Mouse (Mus musculus) hindbrain, embryonic 15.5 days (tissue): ENCODE measurements around the gene Efl1. TPM values are rescaled to one million over a fixed set of nuclear protein-coding genes. Genes with fewer than 3 reads are reported as not detected.

Experiments
- ATAC-seq: fragments of 200-750 bp; cut with Nextera tagmentation; 2 replicates; pipeline ENCODE4 v1.8.0; 2017; ENCODE audit warnings: low read depth, moderate number of reproducible peaks, moderate TSS enrichment; ENCODE audit not compliant: low FRiP score
- H3K27ac ChIP-seq: fragments of 300-500 bp; sonication (generic); replicated peaks from 2 replicates; pipeline ENCODE4 v1.5.1; 2015; ENCODE audit warnings: mild to moderate bottlenecking, inconsistent platforms
- H3K27me3 ChIP-seq: fragments of 300-500 bp; sonication (generic); 2 replicates; pipeline ENCODE4 v1.6.1; 2015; ENCODE audit warnings: control low read depth, inconsistent platforms
- H3K36me3 ChIP-seq: fragments of 300-500 bp; sonication (generic); 2 replicates; pipeline ENCODE4 v1.6.1; 2015; ENCODE audit warnings: control low read depth, inconsistent platforms
- H3K4me1 ChIP-seq: fragments of 300-500 bp; sonication (generic); replicated peaks from 2 replicates; pipeline ENCODE4 v1.6.1; 2015; ENCODE audit warnings: control low read depth, inconsistent platforms
- H3K4me2 ChIP-seq: fragments of 300-500 bp; sonication (generic); 2 replicates; pipeline ENCODE4 v1.6.1; 2015; ENCODE audit warnings: moderate library complexity, mild to moderate bottlenecking, inconsistent platforms
- H3K4me3 ChIP-seq: fragments of 300-500 bp; sonication (generic); 2 replicates; pipeline ENCODE4 v1.5.1; 2015; ENCODE audit warnings: mild to moderate bottlenecking, inconsistent platforms
- H3K9ac ChIP-seq: fragments of 300-500 bp; sonication (generic); 2 replicates; pipeline ENCODE4 v1.6.1; 2015; ENCODE audit warnings: inconsistent platforms
- H3K9me3 ChIP-seq: fragments of 300-500 bp; sonication (generic); 2 replicates; pipeline ENCODE4 v1.6.1; 2016; ENCODE audit warnings: control low read depth, inconsistent platforms
- WGBS: fragments of 180-500 bp; shearing (Covaris S2); methylation state at CpG from one replicate; pipeline ENCODE4 v1.1.7; 2015; 5-methylcytosine and 5-hydroxymethylcytosine counted together
- polyA plus RNA-seq: library from polyadenylated mRNA; unstranded; fragments of >200 nt; fragmentation: Nextera tagmentation; extraction: Ambion mirVana; gene quantifications from 2 replicates; pipeline ENCODE4 v1.2.1, GENCODE M21; 2015

The Efl1 gene
- polyA plus RNA-seq: 19.3 and 19.5 TPM in 2 replicates

- H3K27me3 ChIP-seq: no peaks in the 10 kb centered on the region
- ATAC-seq: peak; percentile 99
- WGBS: under 1% methylated on average over 46 of the region's 46 CpGs
Observed at GRCm38 (mm10) chr7:82648353-82649080, at the start of gene Efl1, which contains the start of gene Saxo2. Gene Efl1 (plus strand): TSS chr7:82648614. Gene Saxo2 (minus strand): TSS chr7:82648528.

GRCm38 (mm10) chr7:82602008-82602407, 46.4 kb upstream of the Efl1 start:
- H3K27me3 ChIP-seq: no peaks in the 10 kb centered on the region
- no peak overlapping the region for H3K9ac ChIP-seq
- H3K4me1 ChIP-seq: no peaks in the 10 kb centered on the region
- H3K9me3 ChIP-seq: no peaks in the 10 kb centered on the region
- H3K4me2 ChIP-seq: no peak overlapping the region
- no peaks in the 10 kb centered on the region for H3K36me3 ChIP-seq
- H3K4me3 ChIP-seq: no peak overlapping the region
- WGBS: 91% methylated on average over 4 of the region's 4 CpGs
- no peak overlapping the region for H3K27ac ChIP-seq
- ATAC-seq: no peak

More at GRCm38 (mm10) chr7:82648353-82649080, at the start of gene Efl1, which contains the start of gene Saxo2:
- H3K9ac ChIP-seq: peak within 1 kb of the TSS; percentile 55
- H3K4me2 ChIP-seq: peak within 1 kb of the TSS; percentile 56
- H3K9me3 ChIP-seq: no peaks in the 10 kb centered on the region
- H3K36me3 ChIP-seq: peaks cover 3% of the 10 kb centered on the region; the same call in 1 of the 2 replicates
- H3K27ac ChIP-seq: 0 out of 2 replicates have a peak within 1 kb of the TSS, but pooled peaks have one; percentile 32
- H3K4me3 ChIP-seq: peak within 1 kb of the TSS; percentile 93
- peaks cover 20% of the 10 kb centered on the region for H3K4me1 ChIP-seq

- 88% methylated on average over 6 of the region's 6 CpGs for WGBS
Observed at GRCm38 (mm10) chr7:82605425-82605824, 43.0 kb upstream of the Efl1 start.

GRCm38 (mm10) chr7:82609629-82610028, 38.8 kb upstream of the Efl1 start:
- no peaks in the 10 kb centered on the region for H3K9me3 ChIP-seq
- no peak overlapping the region for H3K4me2 ChIP-seq
- no peak overlapping the region for H3K27ac ChIP-seq
- WGBS: 74% methylated on average over 3 of the region's 3 CpGs
- H3K9ac ChIP-seq: no peak overlapping the region
- no peaks in the 10 kb centered on the region for H3K36me3 ChIP-seq
- H3K27me3 ChIP-seq: no peaks in the 10 kb centered on the region
- no peak overlapping the region for H3K4me3 ChIP-seq
- ATAC-seq: no peak
- H3K4me1 ChIP-seq: no peaks in the 10 kb centered on the region

More at GRCm38 (mm10) chr7:82605425-82605824, 43.0 kb upstream of the Efl1 start:
- no peaks in the 10 kb centered on the region for H3K27me3 ChIP-seq
- no peak overlapping the region for H3K9ac ChIP-seq
- H3K9me3 ChIP-seq: no peaks in the 10 kb centered on the region
- H3K4me1 ChIP-seq: no peaks in the 10 kb centered on the region
- no peak overlapping the region for H3K4me2 ChIP-seq
- H3K4me3 ChIP-seq: no peak overlapping the region
- no peak overlapping the region for H3K27ac ChIP-seq
- no peak for ATAC-seq
- no peaks in the 10 kb centered on the region for H3K36me3 ChIP-seq

GRCm38 (mm10) chr7:82625342-82625741, 23.1 kb upstream of the Efl1 start:
- Histone ChIP-seq H3K9ac (no peak overlapping the region), H3K9me3 (no peaks in the 10 kb centered on the region), H3K36me3 (no peaks in the 10 kb centered on the region), H3K27ac (no peak overlapping the region), H3K4me1 (no peaks in the 10 kb centered on the region), H3K27me3 (no peaks in the 10 kb centered on the region), H3K4me3 (no peak overlapping the region), H3K4me2 (no peak overlapping the region)
- ATAC-seq: no peak
- WGBS: 30% methylated on average over 7 of the region's 7 CpGs

GRCm38 (mm10) chr7:82647183-82647582, 1.2 kb upstream of the Efl1 start:
- no peak overlapping the region for H3K27ac ChIP-seq
- peaks cover 20% of the 10 kb centered on the region for H3K4me1 ChIP-seq
- H3K27me3 ChIP-seq: no peaks in the 10 kb centered on the region
- 94% methylated on average over 3 of the region's 3 CpGs for WGBS
- H3K4me2 ChIP-seq: no peak overlapping the region
- H3K36me3 ChIP-seq: peaks cover 3% of the 10 kb centered on the region; the same call in 1 of the 2 replicates
- no peak overlapping the region for H3K9ac ChIP-seq
- H3K9me3 ChIP-seq: no peaks in the 10 kb centered on the region
- H3K4me3 ChIP-seq: no peak overlapping the region
- ATAC-seq: no peak

GRCm38 (mm10) chr7:82647909-82648308, 505 bp upstream of the Efl1 start:
- Histone ChIP-seq H3K4me2 (peak overlapping the region; percentile 56), H3K4me1 (peaks cover 20% of the 10 kb centered on the region), H3K4me3 (peak overlapping the region; percentile 93), H3K27me3 (no peaks in the 10 kb centered on the region), H3K9ac (peak overlapping the region; percentile 55), H3K36me3 (peaks cover 3% of the 10 kb centered on the region; the same call in 1 of the 2 replicates), H3K9me3 (no peaks in the 10 kb centered on the region), H3K27ac (0 out of 2 replicates have a peak overlapping the region, but pooled peaks have one; percentile 26)
- ATAC-seq: no peak
- 29% methylated on average over 4 of the region's 4 CpGs for WGBS

- Histone ChIP-seq H3K4me2 (peak overlapping the region; percentile 56), H3K4me1 (peaks cover 20% of the 10 kb centered on the region), H3K27me3 (no peaks in the 10 kb centered on the region), H3K27ac (no peak overlapping the region), H3K4me3 (peak overlapping the region; percentile 93), H3K9me3 (no peaks in the 10 kb centered on the region), H3K9ac (peak overlapping the region; percentile 55), H3K36me3 (peaks cover 3% of the 10 kb centered on the region; the same call in 1 of the 2 replicates)
- ATAC-seq: no peak
- WGBS: 25% methylated on average over 6 of the region's 6 CpGs
Observed at GRCm38 (mm10) chr7:82649081-82649445, 649 bp downstream of the Efl1 start.

GRCm38 (mm10) chr7:82664604-82665003, 16.2 kb downstream of the Efl1 start:
- 98% methylated on average over 3 of the region's 3 CpGs for WGBS
- H3K4me3 ChIP-seq: no peak overlapping the region
- H3K9ac ChIP-seq: no peak overlapping the region
- no peak overlapping the region for H3K4me2 ChIP-seq
- H3K9me3 ChIP-seq: no peaks in the 10 kb centered on the region
- no peak for ATAC-seq
- H3K4me1 ChIP-seq: no peaks in the 10 kb centered on the region
- H3K36me3 ChIP-seq: peaks cover 23% of the 10 kb centered on the region
- H3K27ac ChIP-seq: no peak overlapping the region
- H3K27me3 ChIP-seq: no peaks in the 10 kb centered on the region

GRCm38 (mm10) chr7:82676001-82676400, 27.6 kb downstream of the Efl1 start:
- Histone ChIP-seq H3K36me3 (peaks cover 29% of the 10 kb centered on the region), H3K4me3 (no peak overlapping the region), H3K9ac (no peak overlapping the region), H3K27me3 (no peaks in the 10 kb centered on the region), H3K9me3 (no peaks in the 10 kb centered on the region), H3K4me1 (no peaks in the 10 kb centered on the region), H3K27ac (no peak overlapping the region), H3K4me2 (no peak overlapping the region)
- ATAC-seq: no peak
- 92% methylated on average over 5 of the region's 5 CpGs for WGBS

- H3K27me3 ChIP-seq: no peaks in the 10 kb centered on the region
- H3K4me3 ChIP-seq: no peak overlapping the region
- WGBS: 86% methylated on average over 6 of the region's 6 CpGs
- no peaks in the 10 kb centered on the region for H3K9me3 ChIP-seq
- no peak overlapping the region for H3K27ac ChIP-seq
- no peak overlapping the region for H3K9ac ChIP-seq
- ATAC-seq: no peak
- no peaks in the 10 kb centered on the region for H3K4me1 ChIP-seq
- H3K36me3 ChIP-seq: peaks cover 29% of the 10 kb centered on the region
- H3K4me2 ChIP-seq: no peak overlapping the region
Observed at GRCm38 (mm10) chr7:82676834-82677233, 28.4 kb downstream of the Efl1 start.

- no peak for ATAC-seq
- WGBS: 88% methylated on average over 5 of the region's 5 CpGs
Observed at GRCm38 (mm10) chr7:82679901-82680300, 31.5 kb downstream of the Efl1 start.

More at GRCm38 (mm10) chr7:82679901-82680300, 31.5 kb downstream of the Efl1 start:
- no peak overlapping the region for H3K27ac ChIP-seq
- H3K27me3 ChIP-seq: no peaks in the 10 kb centered on the region
- H3K4me1 ChIP-seq: no peaks in the 10 kb centered on the region
- H3K4me3 ChIP-seq: no peak overlapping the region
- H3K36me3 ChIP-seq: peaks cover 28% of the 10 kb centered on the region
- H3K9me3 ChIP-seq: no peaks in the 10 kb centered on the region
- H3K4me2 ChIP-seq: no peak overlapping the region
- no peak overlapping the region for H3K9ac ChIP-seq
